Mouse (Mus musculus) lung, postnatal 0 days (tissue): ENCODE measurements around the gene Kcnn1.

Experiments used
- CTCF ChIP-seq: IDR thresholded peaks from 2 replicates; pipeline ENCODE4 v1.5.1; 2016; ENCODE audit warnings: antibody characterized with exemption, mild to moderate bottlenecking
- EP300 ChIP-seq: IDR thresholded peaks from 2 replicates; pipeline ENCODE4 v1.6.1; 2016; ENCODE audit warnings: antibody characterized with exemption, mild to moderate bottlenecking, control low read depth

GRCm38 (mm10) chr8:70850947-70851346 is 12.1 kb downstream of the Kcnn1 start:
- TF ChIP-seq EP300, result no peak
- TF ChIP-seq CTCF, result no peak
